Mouse (Mus musculus) embryonic fibroblast, embryonic 13.5 days (primary cell): ENCODE data around the gene Bicral.

ENCODE experiments used
- CTCF ChIP-seq: IDR thresholded peaks from 2 replicates; pipeline ENCODE4 v1.5.1; 2011; ENCODE audit warnings: mild to moderate bottlenecking, control low read depth, low read length, moderate library complexity, borderline replicate concordance; ENCODE audit not compliant: insufficient read depth
- POLR2A ChIP-seq: IDR thresholded peaks from 2 replicates; pipeline ENCODE4 v1.6.1; 2011; ENCODE audit warnings: low read depth, mild to moderate bottlenecking, control low read depth, low read length, moderate library complexity

DNA sequence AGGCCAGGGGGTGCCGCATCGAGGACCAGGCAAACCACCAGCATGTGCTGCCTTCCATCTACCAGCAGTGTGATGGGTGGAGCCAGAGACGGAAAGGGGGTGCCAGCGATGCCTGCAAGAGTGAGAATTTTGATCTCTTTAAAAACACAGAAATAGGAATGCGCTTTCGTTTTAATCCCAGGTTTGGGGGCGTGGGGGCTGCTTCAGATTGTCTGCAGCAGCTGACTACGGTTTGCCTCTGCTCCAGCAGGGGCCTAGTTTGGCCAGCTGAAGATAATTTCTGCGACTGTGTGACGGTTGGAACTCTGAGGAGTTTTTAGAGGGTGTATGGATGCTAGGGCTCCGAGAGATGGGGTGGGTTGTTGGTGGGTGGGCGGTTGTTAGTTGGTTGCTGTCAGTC is 99.5 kb downstream of the Bicral start:
- TF ChIP-seq POLR2A: no peak
- no peak for TF ChIP-seq CTCF
